20 mouse cellular contexts compared by ENCODE assay signal in the genomic region with DNA sequence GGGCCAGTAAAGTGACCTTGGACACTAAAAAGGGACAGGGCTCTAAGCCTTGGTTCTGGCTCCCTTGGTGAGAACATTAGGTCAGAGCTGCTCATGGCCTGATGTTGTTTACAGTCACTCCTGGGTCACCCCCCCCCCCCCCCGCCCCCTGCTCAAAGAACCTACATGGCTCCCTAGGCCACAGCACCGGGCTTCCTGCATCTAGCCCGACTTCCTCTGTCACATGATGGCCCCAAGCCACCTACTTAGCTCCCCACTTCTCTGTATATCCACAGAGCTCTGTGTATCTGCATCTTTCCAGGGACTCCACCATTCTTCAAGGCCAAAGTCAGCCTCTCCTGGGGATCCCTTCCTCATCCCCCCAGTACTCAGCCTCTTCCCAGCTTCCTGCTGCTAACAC. TPM values are rescaled to one million over a fixed set of nuclear protein-coding genes. Genes with fewer than 3 reads are reported as not detected.
DNase-seq lines count a peak whose midpoint lies in the region; ATAC-seq and TF ChIP-seq lines count a peak whose summit lies in the region.
"Had no signal": no experiment of that assay in that cellular context is flagged by ENCODE, and none has a peak within 500 bp of the region (broad histone marks: within the 10 kb centered on the region; RNA-seq: fewer than 3 reads in every experiment).

No protein-coding gene starts in this region.

- no peak overlapping the region for H3K4me2 ChIP-seq in forebrain, postnatal 0 days (ENCODE audit: low read depth)
- H3K4me2 ChIP-seq in forebrain, embryonic 13.5 days: no peak overlapping the region
- H3K4me2 ChIP-seq: heart, embryonic 12.5 days had no signal

- H3K9ac ChIP-seq in forebrain, postnatal 0 days: peak overlapping the region; percentile 4; the same call in 1 of the 2 replicates
- no peak overlapping the region for H3K9ac ChIP-seq in forebrain, embryonic 13.5 days

- no peaks in the 10 kb centered on the region for H3K9me3 ChIP-seq in forebrain, postnatal 0 days (ENCODE audit: low read length)
- H3K9me3 ChIP-seq in forebrain, embryonic 13.5 days (replicated peaks): no peaks in the 10 kb centered on the region
- H3K9me3 ChIP-seq in megakaryocyte, embryonic 14.5 days: no peaks in the 10 kb centered on the region
- H3K9me3 ChIP-seq: heart, embryonic 12.5 days; hindbrain, embryonic 10.5 days had no signal

- H3K27ac ChIP-seq in forebrain, postnatal 0 days (ENCODE audit: low read depth, low read length): no peak overlapping the region
- no peak overlapping the region for H3K27ac ChIP-seq in forebrain, embryonic 13.5 days
- H3K27ac ChIP-seq: hindbrain, embryonic 10.5 days had no signal

- peaks cover 26% of the 10 kb centered on the region for H3K36me3 ChIP-seq in forebrain, postnatal 0 days (ENCODE audit: insufficient read depth)
- H3K36me3 ChIP-seq in forebrain, embryonic 13.5 days (ENCODE audit: poor library complexity, severe bottlenecking): peaks cover 27% of the 10 kb centered on the region
- H3K36me3 ChIP-seq in megakaryocyte, embryonic 14.5 days (replicated peaks; ENCODE audit: low read length): peaks cover 42% of the 10 kb centered on the region

- 61% methylated on average over 2 of the region's 3 CpGs for WGBS in forebrain, postnatal 0 days
- WGBS in forebrain, embryonic 13.5 days: 67% methylated on average over 2 of the region's 3 CpGs

- H3K4me3 ChIP-seq in forebrain, postnatal 0 days (ENCODE audit: low read depth, low read length): no peak overlapping the region
- no peak overlapping the region for H3K4me3 ChIP-seq in forebrain, embryonic 13.5 days
- H3K4me3 ChIP-seq in megakaryocyte, embryonic 14.5 days (replicated peaks): peak overlapping the region; percentile 99
- H3K4me3 ChIP-seq: heart, embryonic 12.5 days; hindbrain, embryonic 10.5 days had no signal

- no peaks in the 10 kb centered on the region; the same call in 1 of the 2 replicates for H3K27me3 ChIP-seq in forebrain, postnatal 0 days (ENCODE audit: insufficient read depth, low read length)
- peaks cover 6% of the 10 kb centered on the region for H3K27me3 ChIP-seq in forebrain, embryonic 13.5 days
- H3K27me3 ChIP-seq in megakaryocyte, embryonic 14.5 days (replicated peaks): no peaks in the 10 kb centered on the region

- peaks cover 23% of the 10 kb centered on the region for H3K4me1 ChIP-seq in forebrain, postnatal 0 days (ENCODE audit: insufficient read depth)
- H3K4me1 ChIP-seq in forebrain, embryonic 13.5 days: peaks cover 41% of the 10 kb centered on the region
- peaks cover 82% of the 10 kb centered on the region for H3K4me1 ChIP-seq in megakaryocyte, embryonic 14.5 days

- no peak for TF ChIP-seq CTCF in forebrain, postnatal 0 days (IDR thresholded peaks at IDR 0.05; ENCODE audit: low read depth)

- DNase-seq in forebrain, postnatal 0 days: no peak
- DNase-seq in CD4-positive helper T cell, adult 2 months (ENCODE audit: low read depth, low spot score): peak; percentile 32
- DNase-seq in induced T-regulatory cell, adult 2 months (ENCODE audit: low read depth): peak; percentile 45
- no peak for DNase-seq in lung, postnatal 10 days
- DNase-seq in gastrocnemius, postnatal 25 days: no peak
- DNase-seq: adrenal gland, postnatal 14 days; B cell, adult 2 months; cerebellum, adult 9-10 months; gastrocnemius, postnatal 14 days; kidney, postnatal 14 days; lung, adult 18-20 months; lung, postnatal 4 days; spleen, adult 18-20 months had no signal

- ATAC-seq in forebrain, postnatal 0 days: no peak
- ATAC-seq in forebrain, embryonic 13.5 days: no peak
- ATAC-seq in megakaryocyte, adult 5-6 weeks (ENCODE audit: poor library complexity, severe bottlenecking): no peak
- ATAC-seq: intestine, postnatal 0 days had no signal

RNA-seq across cellular contexts. Expression of gene Slc35c1, which starts 4.6 kb away (rescaled TPM):
- total RNA-seq in forebrain, postnatal 0 days (2014; rRNA removed): 4.6 and 9.1 TPM in 2 replicates
- polyA plus RNA-seq in forebrain, postnatal 0 days (2015; fragmentation: Nextera tagmentation; extraction: Ambion mirVana): 13.1 and 14.4 TPM in 2 replicates
- polyA plus RNA-seq in forebrain, embryonic 13.5 days (2015; fragmentation: Nextera tagmentation; extraction: Ambion mirVana): 6.7 and 9.0 TPM in 2 replicates
- 10.3 and 11.7 TPM in 2 replicates for polyA plus RNA-seq in megakaryocyte, embryonic 14.5 days (2012; ENCODE audit: insufficient read depth, low replicate concordance)
- total RNA-seq in megakaryocyte, adult 5-6 weeks (2015): 82.5 and 84.8 TPM in 2 replicates
- 28.7 and 42.0 TPM in 2 replicates for total RNA-seq in megakaryocyte, adult 5-6 weeks (2017)
- total RNA-seq in gastrocnemius, postnatal 25 days (2021): 1 to 10 TPM; 5.1 to 5.6 TPM

RNA-seq across cellular contexts. Expression of gene Cry2, which starts 21.9 kb away (rescaled TPM):
- total RNA-seq in forebrain, postnatal 0 days (2014; rRNA removed): 26.5 and 36.7 TPM in 2 replicates
- polyA plus RNA-seq in forebrain, postnatal 0 days (2015; fragmentation: Nextera tagmentation; extraction: Ambion mirVana): 28.5 and 43.2 TPM in 2 replicates
- 28.2 and 29.4 TPM in 2 replicates for polyA plus RNA-seq in forebrain, embryonic 13.5 days (2015; fragmentation: Nextera tagmentation; extraction: Ambion mirVana)
- 4.1 and 10.1 TPM in 2 replicates for polyA plus RNA-seq in megakaryocyte, embryonic 14.5 days (2012; ENCODE audit: insufficient read depth, low replicate concordance)
- 3.5 and 4.1 TPM in 2 replicates for total RNA-seq in megakaryocyte, adult 5-6 weeks (2015)
- total RNA-seq in megakaryocyte, adult 5-6 weeks (2017): 3.2 and 4.3 TPM in 2 replicates
- total RNA-seq in gastrocnemius, postnatal 25 days (2021): 10 to 100 TPM; 11.9 to 19.8 TPM

RNA-seq across cellular contexts. Expression of gene Mapk8ip1, which starts 54.6 kb away (rescaled TPM):
- total RNA-seq in forebrain, postnatal 0 days (2014; rRNA removed): 223 and 225 TPM in 2 replicates
- 129 and 150 TPM in 2 replicates for polyA plus RNA-seq in forebrain, postnatal 0 days (2015; fragmentation: Nextera tagmentation; extraction: Ambion mirVana)
- polyA plus RNA-seq in forebrain, embryonic 13.5 days (2015; fragmentation: Nextera tagmentation; extraction: Ambion mirVana): 66.9 and 71.1 TPM in 2 replicates
- polyA plus RNA-seq in megakaryocyte, embryonic 14.5 days (2012; ENCODE audit: insufficient read depth, low replicate concordance): 0.20 TPM in 1 of 2 replicates, not detected in the other
- total RNA-seq in megakaryocyte, adult 5-6 weeks (2015): not detected in 2 replicates
- total RNA-seq in megakaryocyte, adult 5-6 weeks (2017): 0.04 TPM in 1 of 2 replicates, not detected in the other
- 1 to 10 TPM; 7.9 to 9.2 TPM for total RNA-seq in gastrocnemius, postnatal 25 days (2021)
- total RNA-seq: neutrophil, adult 5-6 weeks had no signal

Comparison
In these comparisons a context has a peak if more than half of its experiments do, and no peak if none do; other contexts are left out.
1. DNase-seq: peak in CD4-positive helper T cell, adult 2 months (single experiment) and induced T-regulatory cell, adult 2 months (single experiment); none in forebrain, postnatal 0 days (single experiment), lung, postnatal 10 days (single experiment) and gastrocnemius, postnatal 25 days (single experiment).
2. RNA of gene Mapk8ip1, which starts 54.6 kb away (total RNA-seq): 223 to 225 TPM in forebrain, postnatal 0 days; 7.9 to 9.2 TPM in gastrocnemius, postnatal 25 days and 0.04 TPM in megakaryocyte, adult 5-6 weeks; every median in the first group is over 10 times any median in the second.